Mouse (Mus musculus) thymus, postnatal 0 days (tissue): ENCODE results near the gene Olfr545. TPM values are rescaled to one million over a fixed set of nuclear protein-coding genes. Genes with fewer than 3 reads are reported as not detected.
A peak's percentile ranks its signal among the peaks of the same experiment; 100 is the strongest.

Experiments used
- DNase-seq: peaks from one replicate; pipeline ENCODE4 v3.0.0-alpha.2; 2015; ENCODE audit warnings: low spot score
- polyA plus RNA-seq: library from polyadenylated mRNA; unstranded; fragments of >200 nt; fragmentation: Nextera tagmentation; extraction: Ambion mirVana; gene quantifications from 2 replicates; pipeline ENCODE4 v1.2.1, GENCODE M21; 2015

Gene Olfr545
- polyA plus RNA-seq, 1 experiment from 2014 or later: not detected

- no peak for DNase-seq
Measured at GRCm38 (mm10) chr7:102479368-102480078, 19.9 kb downstream of the Olfr545 start.

DNA sequence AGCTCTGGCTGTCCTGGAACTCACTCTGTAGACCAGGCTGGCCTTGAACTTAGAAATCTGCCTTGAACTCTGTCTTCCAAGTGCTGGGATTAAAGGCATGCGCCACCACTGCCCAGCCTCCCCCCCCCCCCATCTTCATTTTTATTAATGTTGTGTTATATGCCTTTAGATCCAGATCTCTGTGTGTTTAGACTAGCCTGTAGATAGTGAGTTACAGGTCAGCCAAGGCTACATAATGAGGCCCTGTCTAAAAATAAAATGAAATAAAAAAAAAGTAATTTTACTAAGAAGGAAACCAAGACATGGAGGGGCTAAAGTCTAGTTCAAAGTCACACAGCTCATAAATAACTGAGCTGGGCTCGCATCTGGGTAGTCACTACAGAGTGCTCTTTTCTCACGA, 20.4 kb downstream of the Olfr545 start:
- DNase-seq: no peak

GRCm38 (mm10) chr7:102478425-102478824, 20.9 kb downstream of the Olfr545 start:
- no peak for DNase-seq

GRCm38 (mm10) chr7:102477377-102477776, 22.0 kb downstream of the Olfr545 start:
- DNase-seq: no peak

GRCm38 (mm10) chr7:102476601-102477000, 22.8 kb downstream of the Olfr545 start:
- DNase-seq: no peak

DNA sequence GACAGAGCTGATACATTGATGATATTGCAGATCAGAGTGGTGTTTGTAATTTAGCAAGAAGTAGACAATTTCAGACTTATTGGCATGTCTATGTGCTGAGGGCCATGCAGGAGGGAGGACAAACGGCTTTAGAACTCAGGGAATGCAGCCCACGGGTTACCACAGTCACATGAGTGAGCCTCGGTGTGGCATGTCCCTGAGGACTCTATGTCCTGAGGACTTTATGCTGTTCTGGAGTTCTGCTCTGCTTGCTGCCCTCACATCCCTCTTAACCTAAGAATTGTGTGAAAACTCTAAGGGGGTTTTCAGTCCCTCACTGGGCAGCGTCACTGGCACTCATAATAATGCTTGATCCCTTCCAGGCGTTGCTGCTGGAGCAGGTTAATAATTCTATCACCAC, 26.7 kb downstream of the Olfr545 start:
- DNase-seq: no peak

DNA sequence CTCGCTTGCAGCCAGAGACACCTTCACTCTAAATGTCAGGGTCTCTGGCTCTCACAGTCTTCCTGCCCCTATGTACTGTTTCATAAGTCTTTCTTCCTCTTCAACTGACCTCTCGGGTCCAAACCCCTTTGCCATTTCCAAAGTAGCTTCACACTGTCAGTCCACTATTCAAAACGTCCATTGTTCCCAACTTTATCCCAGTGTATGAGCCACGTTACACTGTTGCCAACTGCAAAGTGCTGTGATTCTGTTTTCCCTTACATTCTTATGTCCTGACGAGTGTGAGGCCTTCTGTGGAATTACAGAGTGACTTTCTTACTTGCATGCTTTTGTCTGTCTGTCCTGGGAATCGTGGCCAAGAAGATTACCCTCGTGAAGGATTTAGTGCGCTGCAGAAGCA, 31.8 kb downstream of the Olfr545 start:
- DNase-seq: no peak

- DNase-seq: no peak
Measured at GRCm38 (mm10) chr7:102458618-102459380, 40.6 kb downstream of the Olfr545 start.

DNA sequence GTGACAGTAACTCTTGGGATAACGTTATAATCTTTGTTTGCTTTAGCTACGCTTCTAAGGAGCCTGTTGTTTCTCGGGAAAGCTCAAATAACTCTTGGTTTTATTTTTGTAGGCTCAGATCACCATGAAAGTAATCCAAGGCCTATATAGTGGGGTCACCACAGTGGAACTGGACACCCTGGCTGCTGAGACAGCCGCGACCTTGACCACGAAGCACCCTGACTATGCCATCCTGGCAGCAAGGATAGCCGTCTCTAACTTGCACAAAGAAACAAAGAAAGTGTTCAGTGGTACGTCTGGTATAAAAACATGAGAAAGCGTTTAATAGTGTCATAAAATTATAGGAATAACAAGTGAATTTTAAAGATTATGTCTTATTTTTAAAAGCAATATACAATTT, 52.9 kb downstream of the Olfr545 start:
- no peak for DNase-seq

- DNase-seq: no peak
Measured at GRCm38 (mm10) chr7:102444301-102444700, 55.1 kb downstream of the Olfr545 start.

DNA sequence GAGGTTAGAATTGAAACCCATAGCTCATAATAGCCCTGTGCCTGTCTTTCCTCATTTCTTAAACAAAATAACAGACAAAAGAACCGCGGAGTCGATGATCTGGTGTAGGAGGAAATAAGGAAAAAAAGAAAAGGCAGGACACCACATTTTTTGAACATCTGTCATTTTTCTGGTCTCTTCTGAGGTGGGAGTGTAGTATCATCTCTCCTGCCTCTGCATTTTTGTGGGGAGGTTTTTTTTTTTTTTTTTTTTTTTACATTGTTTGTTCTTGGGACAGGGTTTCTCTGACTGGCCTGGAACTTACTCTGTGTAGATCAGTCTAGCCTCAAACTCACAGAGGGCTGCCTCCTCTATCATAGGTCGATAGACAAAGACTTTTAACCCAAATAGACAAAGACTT, 56.9 kb downstream of the Olfr545 start:
- DNase-seq: no peak

- DNase-seq: peak; percentile 97
Measured at GRCm38 (mm10) chr7:102441657-102442391, 57.5 kb downstream of the Olfr545 start, which contains the start of gene Rrm1. TSS of gene Rrm1 (plus strand) at chr7:102441695.

Other genes starting within 250 kb of the Olfr545 start
- 184 and 188 TPM in 2 replicates for gene Rhog, start 243.5 kb downstream of the Olfr545 start, polyA plus RNA-seq
- gene Stim1, start 231.8 kb downstream of the Olfr545 start, polyA plus RNA-seq: 37.5 and 42.1 TPM in 2 replicates
- gene Rrm1, start 57.9 kb downstream of the Olfr545 start, polyA plus RNA-seq: 143 and 151 TPM in 2 replicates
- gene Olfr543, start 17.9 kb downstream of the Olfr545 start, polyA plus RNA-seq: 0.14 and 0.34 TPM in 2 replicates
- 0.05 TPM in 1 of 2 replicates, not detected in the other for gene Olfr544, start 11.3 kb downstream of the Olfr545 start, polyA plus RNA-seq
- gene Olfr547, start 35.2 kb upstream of the Olfr545 start, polyA plus RNA-seq: not detected in 2 replicates
- gene Olfr548-ps1, start 41.3 kb upstream of the Olfr545 start, polyA plus RNA-seq: not detected in 2 replicates
- gene Olfr549, start 50.3 kb upstream of the Olfr545 start, polyA plus RNA-seq: not detected in 2 replicates
- gene Trim21, start 65.9 kb upstream of the Olfr545 start, polyA plus RNA-seq: 3.0 and 3.9 TPM in 2 replicates
- 0.26 TPM in 1 of 2 replicates, not detected in the other for gene Olfr550, start 71.9 kb upstream of the Olfr545 start, polyA plus RNA-seq
- gene Olfr551, start 92.3 kb upstream of the Olfr545 start, polyA plus RNA-seq: not detected in 2 replicates
- gene Olfr552, start 98.2 kb upstream of the Olfr545 start, polyA plus RNA-seq: not detected in 2 replicates
- gene Olfr553, start 118.6 kb upstream of the Olfr545 start, polyA plus RNA-seq: not detected in 2 replicates
- not detected in 2 replicates for gene Olfr554, start 138.9 kb upstream of the Olfr545 start, polyA plus RNA-seq
- gene Olfr555, start 159.2 kb upstream of the Olfr545 start, polyA plus RNA-seq: not detected in 2 replicates
- not detected in 2 replicates for gene Olfr556, start 165.3 kb upstream of the Olfr545 start, polyA plus RNA-seq
- gene Trim68, start 187.8 kb upstream of the Olfr545 start, polyA plus RNA-seq: 8.1 and 8.6 TPM in 2 replicates
- not detected in 2 replicates for gene Olfr557, start 196.3 kb upstream of the Olfr545 start, polyA plus RNA-seq
- 0.37 and 0.38 TPM in 2 replicates for gene Olfr558, start 202.6 kb upstream of the Olfr545 start, polyA plus RNA-seq
- gene Olfr33, start 219.5 kb upstream of the Olfr545 start, polyA plus RNA-seq: not detected in 2 replicates
- gene Olfr559, start 227.9 kb upstream of the Olfr545 start, polyA plus RNA-seq: not detected in 2 replicates